Mouse (Mus musculus) limb, embryonic 11.5 days (tissue): ENCODE results near the gene Ube2q1. TPM values are rescaled to one million over a fixed set of nuclear protein-coding genes. Genes with fewer than 3 reads are reported as not detected.
A peak's percentile ranks its signal among the peaks of the same experiment; 100 is the strongest.

Source experiments
- ATAC-seq: fragments of 200-750 bp; cut with Nextera tagmentation; 2 replicates; pipeline ENCODE4 v1.8.0; 2017; ENCODE audit warnings: low read depth; ENCODE audit not compliant: insufficient number of reproducible peaks, low FRiP score, low TSS enrichment
- DNase-seq: peaks from one replicate; pipeline ENCODE4 v3.0.0-alpha.2; 2015; ENCODE audit warnings: low spot score
- H3K27ac ChIP-seq: fragments of 300-500 bp; sonication (generic); replicated peaks from 2 replicates; pipeline ENCODE4 v1.5.1; 2014; ENCODE audit warnings: low read depth, mild to moderate bottlenecking, low read length
- H3K27me3 ChIP-seq: fragments of 300-500 bp; sonication (generic); 2 replicates; pipeline ENCODE4 v1.6.1; 2014; ENCODE audit warnings: mild to moderate bottlenecking, low read length, mixed read lengths; ENCODE audit not compliant: control insufficient read depth, insufficient read depth
- H3K36me3 ChIP-seq: fragments of 300-500 bp; sonication (generic); 2 replicates; pipeline ENCODE4 v1.6.1; 2014; ENCODE audit warnings: mild to moderate bottlenecking, low read length, moderate library complexity, mixed read lengths; ENCODE audit not compliant: control insufficient read depth, insufficient read depth
- H3K4me1 ChIP-seq: fragments of 300-500 bp; sonication (generic); 2 replicates; pipeline ENCODE4 v1.6.1; 2014; ENCODE audit warnings: low read length, mixed read lengths; ENCODE audit not compliant: control insufficient read depth, insufficient read depth
- H3K4me2 ChIP-seq: fragments of 300-500 bp; sonication (generic); 2 replicates; pipeline ENCODE4 v1.6.1; 2014; ENCODE audit warnings: low read depth, mild to moderate bottlenecking, moderate library complexity; ENCODE audit not compliant: severe bottlenecking
- H3K4me3 ChIP-seq: fragments of 300-500 bp; sonication (generic); 2 replicates; pipeline ENCODE4 v1.5.1; 2014; ENCODE audit warnings: low read depth, low read length
- H3K9ac ChIP-seq: fragments of 300-500 bp; sonication (generic); 2 replicates; pipeline ENCODE4 v1.6.1; 2014; ENCODE audit warnings: mild to moderate bottlenecking, low read length
- H3K9me3 ChIP-seq: fragments of 300-500 bp; sonication (generic); 2 replicates; pipeline ENCODE4 v1.6.1; 2016; ENCODE audit warnings: low read length; ENCODE audit not compliant: control insufficient read depth
- WGBS: fragments of 180-500 bp; shearing (Covaris S2); extraction: QIAGEN DNeasy Blood & Tissue Kit; methylation state at CpG from one replicate; pipeline ENCODE4 v1.1.7; 2014; 5-methylcytosine and 5-hydroxymethylcytosine counted together
- polyA plus RNA-seq: library from polyadenylated mRNA; unstranded; fragments of >200 nt; fragmentation: Nextera tagmentation; extraction: Ambion mirVana; gene quantifications from 2 replicates; pipeline ENCODE4 v1.2.1, GENCODE M21; 2014

Ube2q1 gene
- polyA plus RNA-seq, 1 experiment from 2014 or later: 23.5 TPM

DNA sequence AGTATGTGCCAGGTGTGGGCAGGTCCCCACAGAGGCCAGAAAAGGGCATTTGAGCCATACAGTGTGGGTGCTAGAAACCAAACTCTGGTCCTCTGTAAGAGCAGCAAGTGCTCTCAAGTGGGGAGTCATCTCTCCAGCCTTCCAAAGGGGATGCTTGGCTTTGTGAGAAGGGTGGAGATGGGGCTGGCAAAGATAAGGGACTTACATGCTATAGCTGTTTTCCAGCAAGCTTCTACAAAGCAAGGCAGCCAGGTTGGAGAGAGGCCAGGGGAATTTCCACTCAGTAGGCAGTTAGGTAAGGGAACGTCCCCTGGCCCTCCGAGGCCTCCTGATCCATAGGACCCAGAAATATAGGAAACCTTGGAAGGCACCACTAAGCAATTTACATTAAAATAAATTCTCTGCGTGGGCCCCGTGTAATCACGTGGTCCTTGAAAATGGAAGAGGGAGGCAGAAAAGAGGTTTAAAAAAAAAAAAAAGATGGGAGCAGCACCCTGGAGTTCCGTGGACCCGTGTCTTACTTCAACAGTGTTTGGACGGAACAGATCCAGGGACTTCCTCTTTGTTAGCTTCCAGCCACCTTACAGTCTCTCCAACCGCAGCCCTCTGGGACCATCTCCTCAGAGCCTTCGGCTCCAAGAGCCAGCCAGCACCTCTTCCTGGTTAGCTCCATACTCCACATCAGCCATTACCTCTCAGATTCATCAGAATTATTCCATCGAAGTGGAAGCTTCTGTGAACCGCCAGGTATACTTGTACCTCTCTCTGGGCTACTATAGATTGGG, 47.1 kb downstream of the Ube2q1 start:
- Histone ChIP-seq H3K4me1 (no peaks in the 10 kb centered on the region), H3K36me3 (no peaks in the 10 kb centered on the region), H3K4me2 (no peak overlapping the region), H3K27me3 (no peaks in the 10 kb centered on the region), H3K27ac (no peak overlapping the region), H3K9me3 (no peaks in the 10 kb centered on the region), H3K4me3 (no peak overlapping the region), H3K9ac (no peak overlapping the region)
- WGBS: 88% methylated on average over 12 of the region's 12 CpGs
- ATAC-seq (no peak), DNase-seq (no peak)

DNA sequence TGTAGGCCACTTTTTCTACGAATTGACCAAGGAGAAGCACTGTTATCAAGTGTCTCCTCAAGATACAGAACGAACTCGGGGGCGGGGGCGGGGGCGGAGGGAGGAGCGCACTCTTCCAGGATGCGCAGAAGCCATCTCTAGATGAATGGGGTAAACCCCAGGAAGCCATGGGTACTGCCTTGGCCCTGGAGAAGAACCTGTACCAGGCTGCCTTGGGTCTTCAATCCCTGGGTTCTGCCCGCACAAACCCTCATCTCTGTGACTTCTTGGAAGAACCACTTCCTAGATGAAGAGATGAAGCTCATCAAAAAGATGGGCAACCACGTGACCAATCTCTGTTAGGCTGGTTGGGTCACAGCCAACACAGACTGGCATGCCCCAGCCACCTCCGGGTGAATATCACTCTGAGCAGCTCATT, 47.7 kb downstream of the Ube2q1 start:
- H3K9ac ChIP-seq: no peak overlapping the region
- H3K36me3 ChIP-seq: no peaks in the 10 kb centered on the region
- no peak overlapping the region for H3K4me2 ChIP-seq
- H3K4me1 ChIP-seq: no peaks in the 10 kb centered on the region
- DNase-seq (no peak), ATAC-seq (no peak)
- H3K9me3 ChIP-seq: no peaks in the 10 kb centered on the region
- H3K27me3 ChIP-seq: no peaks in the 10 kb centered on the region
- WGBS: 86% methylated on average over 11 of the region's 11 CpGs
- no peak overlapping the region for H3K4me3 ChIP-seq
- no peak overlapping the region for H3K27ac ChIP-seq

DNA sequence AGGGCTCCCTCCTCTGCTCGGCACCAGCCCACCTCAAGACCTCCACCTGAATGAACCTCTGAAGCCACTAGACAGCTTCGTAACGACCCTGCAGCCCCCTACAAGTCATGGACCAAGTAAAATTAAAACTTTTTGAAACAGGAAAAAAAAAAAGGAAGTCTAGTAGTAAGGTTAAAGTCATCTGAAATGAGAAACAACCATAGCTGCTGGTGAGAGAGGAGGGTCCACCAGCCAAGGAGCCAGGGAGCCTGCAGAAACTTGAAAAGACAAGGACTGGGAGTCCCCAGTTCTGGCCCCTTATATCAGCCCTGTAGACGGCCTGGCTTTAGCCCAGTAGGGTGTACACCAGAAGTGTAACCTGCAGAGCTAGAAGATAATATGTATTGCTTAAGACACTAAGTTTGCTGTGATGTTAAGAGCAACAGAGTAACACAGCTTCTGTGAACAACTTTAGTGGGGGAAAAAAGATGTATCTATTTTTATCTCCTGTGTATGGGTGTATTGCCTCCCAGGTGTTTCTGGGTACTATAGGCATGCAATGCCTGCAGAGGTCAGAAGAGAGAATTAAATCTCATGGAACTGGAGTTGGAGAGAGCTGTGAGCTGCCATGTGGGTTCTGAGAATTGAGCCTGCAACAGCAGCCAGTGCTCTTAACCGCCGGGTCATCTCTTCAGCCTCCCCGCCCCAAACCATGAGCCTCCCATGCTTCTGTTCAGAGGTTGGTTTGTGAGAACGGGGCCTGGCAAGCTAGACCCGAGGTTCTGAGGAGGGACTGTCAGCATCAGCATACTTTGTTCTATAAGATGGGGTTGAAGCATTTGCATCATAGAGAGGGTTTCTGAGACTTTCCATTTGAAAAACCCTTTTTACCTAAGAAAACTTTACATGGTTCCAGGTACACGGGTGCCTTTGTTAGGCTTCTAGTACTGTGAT, 48.4 kb downstream of the Ube2q1 start:
- DNase-seq: no peak
- Histone ChIP-seq H3K27me3 (no peaks in the 10 kb centered on the region), H3K4me3 (no peak overlapping the region), H3K4me2 (no peak overlapping the region), H3K4me1 (no peaks in the 10 kb centered on the region), H3K9ac (no peak overlapping the region), H3K9me3 (no peaks in the 10 kb centered on the region), H3K36me3 (no peaks in the 10 kb centered on the region), H3K27ac (no peak overlapping the region)
- WGBS: 76% methylated on average over 10 of the region's 10 CpGs
- ATAC-seq: no peak

DNA sequence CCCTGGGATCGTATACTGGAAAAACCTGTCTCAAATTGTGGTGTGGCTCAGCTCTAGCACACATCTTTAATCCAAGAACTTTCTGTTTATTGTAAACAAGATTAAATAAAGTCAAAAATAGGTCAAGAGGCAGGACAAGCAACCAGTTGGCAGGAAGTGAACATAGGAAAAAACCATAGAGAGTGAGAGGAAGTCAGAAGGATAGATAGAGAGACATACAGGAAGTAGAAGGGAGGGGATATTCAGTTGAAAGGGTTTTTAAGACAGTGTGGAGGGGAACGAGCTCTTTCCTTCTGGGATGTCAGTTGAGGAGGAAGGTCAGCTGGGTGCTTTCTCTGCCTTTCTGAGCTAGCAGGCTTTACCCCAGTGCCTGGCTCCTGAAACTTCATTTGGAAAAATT, 50.2 kb downstream of the Ube2q1 start:
- Histone ChIP-seq H3K27me3 (no peaks in the 10 kb centered on the region; the same call in 1 of the 2 replicates), H3K4me2 (no peak overlapping the region; the same call in 1 of the 2 replicates), H3K4me3 (no peak overlapping the region), H3K27ac (no peak overlapping the region), H3K4me1 (no peaks in the 10 kb centered on the region), H3K36me3 (no peaks in the 10 kb centered on the region), H3K9me3 (no peaks in the 10 kb centered on the region), H3K9ac (no peak overlapping the region)
- ATAC-seq (no peak), DNase-seq (no peak)
- 58% methylated on average over 2 of the region's 2 CpGs for WGBS

GRCm38 (mm10) chr3:89826295-89826694, 52.9 kb downstream of the Ube2q1 start:
- no peak overlapping the region for H3K9ac ChIP-seq
- peaks cover 4% of the 10 kb centered on the region; the same call in 1 of the 2 replicates for H3K4me1 ChIP-seq
- H3K4me3 ChIP-seq: no peak overlapping the region
- 63% methylated on average over 3 of the region's 3 CpGs for WGBS
- H3K27me3 ChIP-seq: peaks cover 22% of the 10 kb centered on the region
- DNase-seq (no peak), ATAC-seq (no peak)
- no peak overlapping the region for H3K27ac ChIP-seq
- no peak overlapping the region for H3K4me2 ChIP-seq
- no peaks in the 10 kb centered on the region for H3K36me3 ChIP-seq
- H3K9me3 ChIP-seq: no peaks in the 10 kb centered on the region

DNA sequence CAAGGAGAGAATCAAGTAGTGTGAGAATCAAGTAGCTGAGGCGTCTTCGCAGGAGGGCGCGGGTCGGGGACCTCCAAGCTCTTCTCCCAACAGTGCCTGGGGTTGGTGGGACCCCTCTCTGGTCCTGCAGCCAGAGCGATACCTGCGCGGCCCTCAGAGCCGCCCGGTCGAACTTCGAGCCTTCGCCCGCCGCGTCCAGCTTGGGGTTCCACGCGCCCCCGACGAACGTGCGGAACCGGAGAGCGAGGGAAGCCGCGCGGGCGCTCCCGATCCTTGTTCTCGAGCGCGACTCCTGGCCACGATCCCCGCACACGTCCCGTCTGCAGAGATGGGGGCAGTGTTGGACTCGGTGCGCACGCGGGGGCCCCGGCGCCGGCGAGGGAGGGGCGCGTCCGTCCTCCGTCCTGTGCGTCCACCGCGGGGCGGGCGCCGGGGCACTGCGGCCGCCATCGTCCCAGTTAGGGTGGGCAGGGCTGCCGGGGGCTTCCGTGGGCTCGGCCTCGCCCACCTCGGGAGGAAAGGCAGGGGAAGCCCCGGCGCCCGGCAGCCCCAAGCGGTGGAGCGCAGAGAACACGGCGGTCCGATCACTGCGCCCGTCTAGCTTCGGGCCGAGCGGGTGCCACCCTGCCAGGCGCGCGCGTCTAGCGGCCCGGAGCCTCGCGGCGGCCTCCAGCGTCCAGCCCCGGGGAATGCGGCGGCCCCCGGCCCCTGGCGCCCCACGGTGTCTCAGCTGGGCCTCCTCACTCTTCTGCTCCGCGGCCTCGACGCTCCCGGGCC, 57.6 kb downstream of the Ube2q1 start, which contains the start of gene She:
Gene She (plus strand): TSS at position 556 of the 777 bp plus-strand sequence.
- no peaks in the 10 kb centered on the region for H3K9me3 ChIP-seq
- no peak for ATAC-seq

More for the DNA sequence above, 57.6 kb downstream of the Ube2q1 start, which contains the start of gene She:
- no peaks in the 10 kb centered on the region for H3K36me3 ChIP-seq
- peaks cover 47% of the 10 kb centered on the region for H3K27me3 ChIP-seq
- no peak within 1 kb of the TSS for H3K27ac ChIP-seq
- peak within 1 kb of the TSS; percentile 49 for H3K9ac ChIP-seq
- peak within 1 kb of the TSS; percentile 43 for H3K4me3 ChIP-seq
- peak within 1 kb of the TSS; percentile 62 for H3K4me2 ChIP-seq
- 2% methylated on average over 96 of the region's 96 CpGs for WGBS
- DNase-seq: peak; percentile 52
- H3K4me1 ChIP-seq: peaks cover 8% of the 10 kb centered on the region; the same call in 1 of the 2 replicates
